Mouse (Mus musculus) midbrain, embryonic 10.5 days (tissue): ENCODE measurements around the gene Arid2. TPM values are rescaled to one million over a fixed set of nuclear protein-coding genes. Genes with fewer than 3 reads are reported as not detected.

Experiments
- DNase-seq: peaks from one replicate; pipeline ENCODE4 v3.0.0-alpha.2; 2017; ENCODE audit warnings: low spot score
- H3K27ac ChIP-seq: fragments of 300-500 bp; sonication (generic); replicated peaks from 2 replicates; pipeline ENCODE4 v1.5.1; 2016; ENCODE audit warnings: mild to moderate bottlenecking
- H3K27me3 ChIP-seq: fragments of 300-500 bp; sonication (generic); 2 replicates; pipeline ENCODE4 v1.6.1; 2016; ENCODE audit warnings: low read depth, mild to moderate bottlenecking; ENCODE audit not compliant: poor library complexity, severe bottlenecking
- H3K36me3 ChIP-seq: fragments of 300-500 bp; sonication (generic); 2 replicates; pipeline ENCODE4 v1.6.1; 2016; ENCODE audit warnings: mild to moderate bottlenecking, moderate library complexity
- H3K4me1 ChIP-seq: fragments of 300-500 bp; sonication (generic); 2 replicates; pipeline ENCODE4 v1.6.1; 2016
- H3K4me3 ChIP-seq: fragments of 300-500 bp; sonication (generic); 2 replicates; pipeline ENCODE4 v1.5.1; 2016; ENCODE audit warnings: mild to moderate bottlenecking, moderate library complexity
- H3K9me3 ChIP-seq: fragments of 300-500 bp; sonication (generic); replicated peaks from 2 replicates; pipeline ENCODE4 v1.6.1; 2016; ENCODE audit warnings: mild to moderate bottlenecking
- WGBS: fragments of 180-500 bp; shearing (Covaris S2); methylation state at CpG from one replicate; pipeline ENCODE4 v1.1.7; 2016; 5-methylcytosine and 5-hydroxymethylcytosine counted together
- polyA plus RNA-seq: library from polyadenylated mRNA; unstranded; fragments of >200 nt; fragmentation: Nextera tagmentation; extraction: Ambion mirVana; gene quantifications from 2 replicates; pipeline ENCODE4 v1.2.1, GENCODE M21; 2016

Gene Arid2
- polyA plus RNA-seq, 1 experiment from 2014 or later = 26.2 TPM

DNA sequence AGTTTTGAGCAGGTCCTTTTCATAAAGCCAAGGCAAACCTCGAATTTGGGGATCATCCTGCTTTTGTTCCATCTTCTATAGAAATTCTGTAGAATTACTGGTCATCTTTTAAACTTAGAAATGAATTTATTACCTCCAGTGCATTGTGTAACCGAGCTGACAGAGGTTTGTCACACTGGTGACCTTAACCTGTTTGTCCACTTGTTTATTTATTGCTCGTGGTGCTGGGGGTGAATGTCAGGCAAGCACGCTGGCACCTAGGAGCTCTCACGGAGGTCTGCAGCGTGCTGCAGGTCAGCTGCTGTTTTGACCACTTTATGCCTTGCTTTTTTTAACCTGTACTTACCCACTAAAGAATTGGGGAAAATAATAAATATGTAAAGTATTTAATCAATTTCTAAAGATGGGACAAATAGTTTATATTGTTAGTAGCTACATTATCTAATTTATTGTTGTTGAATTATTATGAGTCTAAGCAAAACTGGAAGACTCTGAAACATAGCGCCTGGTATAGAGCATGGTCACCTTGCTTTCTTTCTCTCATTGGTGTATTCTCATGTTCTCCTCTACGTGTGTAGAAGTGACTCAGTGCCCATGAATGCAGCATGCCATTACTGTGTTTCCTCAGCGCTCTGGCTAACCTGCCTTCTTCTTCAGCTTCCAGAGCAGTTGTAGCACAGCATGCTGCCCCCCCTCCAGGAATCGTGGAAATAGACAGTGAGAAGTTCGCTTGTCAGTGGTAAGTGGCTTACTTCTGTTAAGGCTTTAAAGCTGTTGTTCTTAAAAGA lies 79.1 kb downstream of the Arid2 start:
- Histone ChIP-seq H3K4me3 (no peak overlapping the region), H3K27me3 (no peaks in the 10 kb centered on the region), H3K9me3 (no peaks in the 10 kb centered on the region), H3K27ac (no peak overlapping the region), H3K36me3 (peaks cover 100% of the 10 kb centered on the region), H3K4me1 (no peaks in the 10 kb centered on the region)
- DNase-seq = no peak
- 92% methylated on average over 11 of the region's 11 CpGs for WGBS

DNA sequence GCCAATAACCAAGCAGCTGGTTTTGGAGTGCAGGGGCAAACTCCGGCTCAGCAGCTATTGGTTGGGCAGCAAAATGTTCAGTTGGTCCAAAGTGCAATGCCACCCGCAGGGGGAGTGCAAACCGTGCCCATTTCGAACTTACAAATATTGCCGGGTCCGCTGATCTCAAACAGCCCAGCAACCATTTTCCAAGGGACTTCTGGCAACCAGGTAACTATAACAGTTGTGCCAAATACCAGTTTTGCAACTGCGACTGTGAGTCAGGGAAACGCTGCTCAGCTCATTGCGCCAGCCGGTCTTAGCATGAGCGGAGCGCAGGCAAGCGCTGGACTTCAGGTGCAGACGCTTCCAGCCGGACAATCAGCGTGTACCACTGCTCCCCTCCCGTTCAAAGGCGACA lies 84.0 kb downstream of the Arid2 start:
- no peaks in the 10 kb centered on the region for H3K9me3 ChIP-seq
- H3K27me3 ChIP-seq = no peaks in the 10 kb centered on the region
- H3K27ac ChIP-seq = no peak overlapping the region
- DNase-seq = no peak
- WGBS = 97% methylated on average over 18 of the region's 18 CpGs
- no peak overlapping the region for H3K4me3 ChIP-seq
- no peaks in the 10 kb centered on the region for H3K4me1 ChIP-seq
- peaks cover 99% of the 10 kb centered on the region for H3K36me3 ChIP-seq

DNA sequence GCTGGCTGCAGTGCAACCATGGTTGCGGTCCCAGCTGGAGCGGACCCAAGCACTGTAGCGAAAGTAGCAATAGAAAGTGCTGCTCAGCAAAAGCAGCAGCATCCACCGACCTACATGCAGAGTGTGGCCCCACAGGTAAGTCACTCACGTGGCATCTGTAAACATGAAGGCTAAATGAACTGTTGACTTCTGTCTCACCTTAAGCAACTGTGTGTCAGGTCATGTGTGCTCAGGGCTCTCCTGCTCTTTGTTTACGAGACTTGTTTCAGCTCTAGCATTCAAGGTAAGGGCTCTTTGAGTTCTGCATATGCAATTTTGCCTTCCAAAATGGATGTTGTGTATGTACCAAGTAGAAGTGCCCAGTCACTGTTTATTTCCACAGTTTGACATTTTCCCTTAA lies 85.3 kb downstream of the Arid2 start:
- Histone ChIP-seq H3K9me3 (no peaks in the 10 kb centered on the region), H3K27ac (no peak overlapping the region), H3K36me3 (peaks cover 99% of the 10 kb centered on the region), H3K4me3 (no peak overlapping the region), H3K27me3 (no peaks in the 10 kb centered on the region), H3K4me1 (no peaks in the 10 kb centered on the region)
- WGBS = 92% methylated on average over 6 of the region's 6 CpGs
- DNase-seq = no peak

DNA sequence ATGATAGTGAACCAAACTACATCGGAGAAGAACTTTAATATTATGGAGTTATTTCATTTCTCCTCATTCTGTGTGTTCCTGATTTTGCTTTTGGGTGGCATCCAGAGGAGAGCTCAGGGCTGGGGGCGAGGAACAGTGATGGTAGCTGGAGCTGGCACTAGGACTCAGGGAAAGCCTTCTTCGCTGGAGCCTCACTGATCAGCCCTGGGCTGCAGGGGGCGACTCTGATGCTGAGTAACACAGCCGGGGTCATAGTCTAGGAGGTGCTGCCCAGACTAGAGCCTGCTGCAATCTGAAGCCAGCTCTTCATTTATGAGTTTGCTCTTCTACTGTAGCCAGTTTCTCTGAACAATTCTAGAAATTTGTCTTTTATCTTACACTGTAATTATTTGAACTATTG lies 85.8 kb downstream of the Arid2 start:
- Histone ChIP-seq H3K27ac (no peak overlapping the region), H3K4me3 (no peak overlapping the region), H3K36me3 (peaks cover 99% of the 10 kb centered on the region), H3K9me3 (no peaks in the 10 kb centered on the region), H3K27me3 (no peaks in the 10 kb centered on the region), H3K4me1 (no peaks in the 10 kb centered on the region)
- 88% methylated on average over 5 of the region's 5 CpGs for WGBS
- no peak for DNase-seq

DNA sequence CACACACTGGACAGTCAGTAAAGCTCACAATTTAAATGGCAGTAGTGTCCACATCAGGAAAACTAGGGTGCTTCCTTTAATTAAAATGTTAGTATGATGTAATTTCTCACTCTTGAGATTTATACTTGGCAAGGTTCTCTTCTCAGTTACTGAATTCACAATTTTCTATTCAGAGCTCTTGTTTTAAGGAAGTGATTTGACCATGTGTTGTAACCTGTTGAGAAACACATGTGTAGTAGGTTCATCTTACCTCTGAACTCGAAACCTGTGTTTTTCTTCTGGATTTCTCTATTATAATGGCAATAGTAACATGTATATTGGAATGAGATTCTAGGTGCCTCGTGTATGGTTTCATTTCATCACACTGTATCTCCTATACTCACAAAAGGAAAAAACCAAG lies 88.9 kb downstream of the Arid2 start:
- no peak for DNase-seq
- H3K9me3 ChIP-seq = no peaks in the 10 kb centered on the region
- H3K36me3 ChIP-seq = peaks cover 96% of the 10 kb centered on the region
- no peak overlapping the region for H3K27ac ChIP-seq
- 97% methylated on average over 2 of the region's 2 CpGs for WGBS
- H3K4me1 ChIP-seq = no peaks in the 10 kb centered on the region
- no peak overlapping the region for H3K4me3 ChIP-seq
- H3K27me3 ChIP-seq = no peaks in the 10 kb centered on the region

DNA sequence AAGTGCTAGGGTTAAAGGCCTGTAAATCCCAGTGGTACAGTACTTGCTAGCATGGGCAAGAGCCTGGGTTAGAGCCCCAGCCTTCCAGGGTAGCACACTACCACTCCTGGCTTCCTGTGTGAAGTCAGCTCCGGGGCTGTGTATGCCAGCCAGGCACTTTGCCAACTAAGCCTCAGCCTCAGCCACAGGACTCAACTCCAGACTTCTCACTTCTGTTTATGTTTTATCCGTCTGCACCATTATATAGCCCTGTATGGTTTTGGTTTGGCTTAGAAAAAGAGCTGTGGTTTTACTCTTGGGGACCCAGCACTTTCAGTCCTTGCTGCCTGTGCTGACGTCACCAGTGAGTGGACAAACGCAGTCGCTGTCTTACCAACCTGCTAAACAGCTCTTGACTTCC lies 89.9 kb downstream of the Arid2 start:
- Histone ChIP-seq H3K4me3 (no peak overlapping the region), H3K27me3 (no peaks in the 10 kb centered on the region), H3K27ac (no peak overlapping the region), H3K36me3 (peaks cover 96% of the 10 kb centered on the region), H3K4me1 (no peaks in the 10 kb centered on the region), H3K9me3 (no peaks in the 10 kb centered on the region)
- no peak for DNase-seq
- 97% methylated on average over 5 of the region's 5 CpGs for WGBS

DNA sequence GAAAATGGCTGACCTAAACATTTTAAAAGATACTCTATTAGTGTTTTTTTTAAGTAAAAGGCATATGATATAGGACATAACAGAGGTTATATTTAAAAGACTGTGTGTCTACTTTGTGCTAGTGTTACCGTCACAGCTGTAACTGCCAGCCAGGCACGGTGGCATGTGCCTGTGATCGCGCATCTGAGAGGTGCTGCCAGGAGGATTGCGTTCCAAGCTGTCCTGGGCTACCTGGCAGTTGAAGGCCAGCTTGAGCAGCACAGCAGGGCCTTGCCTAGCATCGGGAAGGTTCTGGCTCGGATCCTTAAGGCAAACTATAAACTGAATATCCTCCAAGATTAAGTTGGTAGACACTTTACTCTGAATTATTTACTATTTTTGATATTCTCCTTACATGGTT lies 90.4 kb downstream of the Arid2 start:
- no peaks in the 10 kb centered on the region for H3K27me3 ChIP-seq
- no peaks in the 10 kb centered on the region for H3K4me1 ChIP-seq
- H3K27ac ChIP-seq = no peak overlapping the region
- H3K9me3 ChIP-seq = no peaks in the 10 kb centered on the region
- DNase-seq = no peak
- peaks cover 96% of the 10 kb centered on the region for H3K36me3 ChIP-seq
- WGBS = 98% methylated on average over 7 of the region's 7 CpGs
- no peak overlapping the region for H3K4me3 ChIP-seq

DNA sequence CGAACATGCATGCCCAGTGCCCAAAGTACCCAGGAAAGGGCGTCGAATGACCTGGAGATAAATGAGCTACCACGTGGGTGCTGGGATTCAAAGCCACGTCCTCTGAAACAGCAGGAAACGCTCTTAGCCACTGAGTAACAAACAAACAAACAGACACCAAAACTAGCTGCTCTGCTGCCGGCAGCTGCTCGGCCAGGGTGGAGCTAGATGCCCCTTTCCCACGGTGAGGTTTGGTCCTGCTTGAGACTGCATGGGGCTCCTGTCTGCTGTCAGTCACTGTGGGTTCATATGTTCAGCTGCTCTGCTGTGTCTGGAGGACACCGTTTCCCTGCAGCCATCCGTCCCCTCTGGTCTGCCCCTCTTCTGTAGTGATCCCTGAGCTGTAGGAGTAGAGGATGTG lies 94.9 kb downstream of the Arid2 start:
- Histone ChIP-seq H3K27ac (no peak overlapping the region), H3K4me3 (no peak overlapping the region), H3K9me3 (no peaks in the 10 kb centered on the region), H3K27me3 (no peaks in the 10 kb centered on the region), H3K36me3 (peaks cover 88% of the 10 kb centered on the region), H3K4me1 (no peaks in the 10 kb centered on the region)
- DNase-seq = no peak
- WGBS = 92% methylated on average over 11 of the region's 11 CpGs

DNA sequence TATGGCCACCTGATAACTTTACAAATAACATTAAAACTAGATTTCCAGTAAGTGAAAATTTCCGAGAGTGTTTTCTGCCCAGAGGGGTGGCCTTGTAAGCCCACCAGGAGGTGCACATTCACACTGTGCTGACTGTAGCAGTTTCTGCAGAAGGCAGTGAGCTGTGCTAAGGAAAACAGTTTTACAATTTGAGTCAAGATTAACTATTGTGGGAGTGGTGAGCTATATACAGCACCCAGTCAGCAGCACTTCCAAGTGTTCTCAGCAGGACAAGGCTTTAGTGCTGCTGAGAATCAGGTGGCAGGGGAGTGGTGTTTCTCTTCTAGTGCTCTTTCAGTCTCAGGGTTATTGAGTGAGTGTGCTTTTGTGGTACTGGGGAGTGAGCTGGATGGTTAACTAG lies 101.2 kb downstream of the Arid2 start:
- no peak for DNase-seq
- H3K4me3 ChIP-seq = no peak overlapping the region
- no peaks in the 10 kb centered on the region for H3K27me3 ChIP-seq
- H3K4me1 ChIP-seq = no peaks in the 10 kb centered on the region
- H3K9me3 ChIP-seq = no peaks in the 10 kb centered on the region
- H3K27ac ChIP-seq = no peak overlapping the region
- 89% methylated on average over 1 of the region's 1 CpGs for WGBS
- peaks cover 83% of the 10 kb centered on the region for H3K36me3 ChIP-seq

DNA sequence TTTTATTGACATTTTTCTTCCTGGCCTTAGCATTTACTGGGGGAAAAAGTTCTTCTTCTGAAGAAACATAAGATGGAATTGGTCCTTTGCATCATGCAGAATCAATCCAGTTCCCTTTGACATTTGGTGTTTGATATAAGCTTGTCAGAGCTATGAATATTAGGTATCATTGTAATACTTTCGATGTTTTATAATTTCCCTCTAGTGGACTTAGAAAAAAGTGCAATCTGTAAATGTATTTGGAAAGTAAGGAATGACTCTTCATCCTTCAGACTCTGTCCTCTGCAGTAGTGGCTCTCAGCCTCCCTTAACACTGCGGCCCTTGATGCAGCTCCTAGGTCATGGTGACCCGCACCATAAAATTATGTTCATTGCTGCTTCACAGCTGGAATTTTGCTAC lies 105.6 kb downstream of the Arid2 start:
- Histone ChIP-seq H3K36me3 (peaks cover 96% of the 10 kb centered on the region), H3K27ac (no peak overlapping the region)

DNA sequence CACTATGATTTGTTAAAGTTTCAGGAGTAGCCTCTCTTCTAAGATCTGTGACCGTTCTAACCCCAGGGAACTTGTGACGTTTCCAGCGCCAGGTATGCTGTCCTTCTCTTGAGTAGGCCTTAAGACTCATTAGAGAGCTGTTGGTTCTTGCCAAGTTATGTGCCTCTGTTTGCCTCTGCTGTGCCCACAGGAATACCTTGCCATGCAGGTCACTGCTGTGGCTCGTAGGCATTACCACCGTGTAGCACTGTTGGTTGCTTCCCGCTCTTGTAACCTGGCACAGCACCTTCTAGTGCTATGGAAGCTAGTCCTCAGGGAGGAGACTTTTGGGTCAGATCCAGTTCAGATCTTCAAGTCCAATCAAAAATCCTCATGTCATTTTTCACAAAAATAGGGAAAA lies 107.8 kb downstream of the Arid2 start:
- H3K27ac ChIP-seq = no peak overlapping the region
- H3K9me3 ChIP-seq = no peaks in the 10 kb centered on the region
- peaks cover 97% of the 10 kb centered on the region for H3K36me3 ChIP-seq
- no peaks in the 10 kb centered on the region for H3K27me3 ChIP-seq
- H3K4me3 ChIP-seq = no peak overlapping the region
- DNase-seq = no peak
- whole genome bisulfite sequencing = 95% methylated on average over 6 of the region's 6 CpGs
- peaks cover 2% of the 10 kb centered on the region; the same call in 1 of the 2 replicates for H3K4me1 ChIP-seq

More for the DNA sequence above, 105.6 kb downstream of the Arid2 start:
- Histone ChIP-seq H3K4me1 (0 out of 2 replicates have a peak, but pooled peaks cover 2% of the 10 kb centered on the region), H3K27me3 (no peaks in the 10 kb centered on the region), H3K4me3 (no peak overlapping the region), H3K9me3 (no peaks in the 10 kb centered on the region)
- no peak for DNase-seq
- 98% methylated on average over 3 of the region's 3 CpGs for WGBS

DNA sequence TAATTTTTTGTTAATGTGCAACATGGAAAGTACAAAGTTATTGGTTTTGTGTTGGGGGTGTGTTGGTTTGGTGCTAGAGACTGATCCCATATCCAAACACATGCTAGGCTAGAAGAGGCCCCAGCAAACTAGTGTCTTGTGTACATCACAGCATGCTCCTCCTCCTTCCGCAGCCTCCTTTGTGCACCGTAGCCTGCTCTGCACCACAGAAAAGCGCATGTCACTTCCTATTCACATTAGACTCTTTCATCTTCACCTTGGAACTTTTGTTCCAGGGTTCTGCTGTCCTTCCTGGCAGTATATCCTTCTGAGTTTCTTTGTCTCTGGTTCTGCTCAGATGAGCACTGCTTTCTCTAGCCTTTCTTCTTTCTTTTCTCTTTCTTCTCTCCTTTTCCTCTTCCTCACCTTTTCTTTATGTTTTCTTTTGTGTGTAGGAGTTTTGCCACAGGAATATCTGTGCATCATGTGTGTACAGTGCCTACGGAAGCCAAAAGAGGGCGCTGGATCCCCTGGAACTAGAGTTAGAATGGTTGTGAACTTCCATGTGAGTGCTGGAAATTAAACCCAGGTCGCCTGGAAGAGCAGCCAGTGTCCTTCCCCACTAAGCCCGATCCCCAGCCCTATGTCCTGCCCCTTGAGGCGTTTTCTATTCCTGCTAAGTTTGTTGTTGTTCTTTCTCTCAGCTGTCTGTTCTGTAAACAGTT lies 109.5 kb downstream of the Arid2 start:
- DNase-seq = no peak
- H3K4me1 ChIP-seq = peaks cover 2% of the 10 kb centered on the region; the same call in 1 of the 2 replicates
- H3K36me3 ChIP-seq = peaks cover 93% of the 10 kb centered on the region
- no peaks in the 10 kb centered on the region for H3K9me3 ChIP-seq
- no peak overlapping the region for H3K4me3 ChIP-seq
- H3K27me3 ChIP-seq = no peaks in the 10 kb centered on the region
- WGBS = 85% methylated on average over 8 of the region's 8 CpGs
- H3K27ac ChIP-seq = no peak overlapping the region

DNA sequence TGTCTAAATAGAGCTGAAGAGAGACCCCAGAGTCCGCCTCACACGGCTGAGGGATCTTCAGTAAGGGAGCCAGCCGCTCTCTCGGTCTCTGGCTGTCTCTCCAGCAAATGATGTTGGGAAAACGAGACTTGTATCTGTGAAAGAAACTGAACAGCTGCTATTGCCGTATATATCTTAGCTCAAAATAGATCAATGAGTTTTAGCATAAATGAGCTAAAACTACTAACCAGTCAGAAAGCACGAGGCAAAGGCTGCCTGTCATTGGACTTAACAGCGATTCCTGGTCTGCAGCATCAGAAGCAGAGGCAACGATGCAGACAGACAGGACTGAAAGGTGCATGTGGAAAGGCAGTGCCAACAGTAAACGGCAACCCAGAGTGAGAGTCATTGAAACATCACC lies 111.0 kb downstream of the Arid2 start:
- H3K9me3 ChIP-seq = no peaks in the 10 kb centered on the region
- WGBS = 95% methylated on average over 10 of the region's 10 CpGs
- H3K4me1 ChIP-seq = peaks cover 2% of the 10 kb centered on the region; the same call in 1 of the 2 replicates
- H3K27me3 ChIP-seq = no peaks in the 10 kb centered on the region
- H3K4me3 ChIP-seq = no peak overlapping the region
- H3K36me3 ChIP-seq = peaks cover 93% of the 10 kb centered on the region
- no peak for DNase-seq
- H3K27ac ChIP-seq = no peak overlapping the region
